Mouse (Mus musculus): Measurements from ENCODE around the gene Zfp326.
A peak's percentile ranks its signal among the peaks of the same experiment; 100 is the strongest.
"Not testable (repeated sequence)": the region's sequence is repeated elsewhere in the genome, so short reads cannot be mapped to it uniquely, and the experiment has no call there.

The Zfp326 gene

GRCm38 (mm10) chr5:105876068-105876924 lies at the start of gene Zfp326:
Zfp326 (plus strand) TSS chr5:105876565.
- peak; percentile 94 for DNase-seq (ENCODE audit: low read depth)

- no peak for DNase-seq (ENCODE audit: low read depth)
These were observed 49.4 kb upstream of the Zfp326 start for GRCm38 (mm10) chr5:105826916-105827510.

DNA sequence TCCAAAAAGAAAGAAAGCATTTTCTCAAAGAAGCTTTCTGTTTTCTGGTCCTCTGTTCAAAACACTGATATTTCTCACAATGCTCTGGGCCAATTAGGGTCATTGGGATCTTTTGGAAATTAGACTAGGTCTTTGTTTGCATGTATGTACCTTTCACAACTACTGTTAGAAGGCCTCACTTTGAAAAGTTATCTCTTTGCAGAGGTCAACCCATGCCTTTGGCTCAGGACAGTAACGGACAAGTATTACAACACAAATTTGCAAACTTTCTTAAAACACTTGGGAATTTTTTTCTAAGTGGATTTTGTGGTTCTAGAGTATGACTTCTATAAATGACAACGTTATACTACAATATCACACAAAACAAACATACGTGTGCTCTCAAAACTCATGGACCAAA lies 48.3 kb upstream of the Zfp326 start:
- no peak for DNase-seq (ENCODE audit: low read depth)

DNA sequence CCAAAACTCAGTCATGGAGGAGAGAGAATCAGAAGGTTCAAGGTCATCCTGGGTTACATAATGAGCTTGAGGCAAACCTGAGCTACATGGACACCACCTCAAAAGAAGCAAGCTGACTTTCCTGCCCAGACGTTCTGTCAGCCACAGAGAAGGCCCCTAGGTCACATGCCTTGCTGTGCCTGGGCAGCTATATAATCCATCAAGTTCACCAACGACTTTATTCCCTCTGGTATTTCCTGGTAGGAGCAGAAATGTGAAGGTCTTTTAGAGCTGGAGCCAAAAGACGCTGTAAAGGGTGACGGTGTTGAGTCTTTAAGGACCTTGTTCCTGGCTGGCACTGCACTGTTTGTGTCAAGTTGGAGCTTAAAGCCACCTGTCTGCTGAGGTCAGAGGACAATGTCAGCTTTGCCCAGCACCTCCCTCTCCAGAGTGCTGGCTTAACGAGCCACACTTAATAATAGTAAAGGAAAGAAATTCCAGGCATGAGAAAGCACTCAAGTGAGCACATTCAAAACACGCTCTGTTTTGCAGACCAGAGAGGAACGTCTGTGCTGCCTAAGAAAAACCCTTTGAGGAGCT lies 47.3 kb upstream of the Zfp326 start:
- no peak for DNase-seq (ENCODE audit: low read depth)

GRCm38 (mm10) chr5:105832140-105832539 lies 44.2 kb upstream of the Zfp326 start:
- DNase-seq (ENCODE audit: low read depth), result no peak

DNA sequence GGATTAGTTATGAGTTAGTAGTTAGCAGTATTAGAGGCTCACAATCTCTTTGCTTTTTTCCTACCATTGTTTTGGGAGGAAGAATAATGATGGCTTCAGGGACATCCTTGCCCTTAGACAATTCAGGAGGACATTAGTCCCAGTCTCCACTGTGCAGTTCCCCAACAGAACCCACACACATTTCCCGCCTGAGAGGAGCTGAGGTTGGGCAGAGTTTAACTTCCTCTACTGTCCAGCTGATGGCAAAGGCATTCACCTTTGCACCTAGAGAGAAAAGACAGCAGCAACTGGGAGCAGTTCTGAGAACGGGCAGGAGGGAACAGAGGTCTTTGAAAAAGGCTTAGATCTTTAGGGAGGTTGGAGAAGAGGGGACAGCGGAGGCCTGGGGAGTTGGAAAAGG lies 42.4 kb upstream of the Zfp326 start:
- no peak for DNase-seq (ENCODE audit: low read depth)

- DNase-seq (ENCODE audit: low read depth), result no peak
These were observed 40.4 kb upstream of the Zfp326 start for GRCm38 (mm10) chr5:105836006-105836405.

DNA sequence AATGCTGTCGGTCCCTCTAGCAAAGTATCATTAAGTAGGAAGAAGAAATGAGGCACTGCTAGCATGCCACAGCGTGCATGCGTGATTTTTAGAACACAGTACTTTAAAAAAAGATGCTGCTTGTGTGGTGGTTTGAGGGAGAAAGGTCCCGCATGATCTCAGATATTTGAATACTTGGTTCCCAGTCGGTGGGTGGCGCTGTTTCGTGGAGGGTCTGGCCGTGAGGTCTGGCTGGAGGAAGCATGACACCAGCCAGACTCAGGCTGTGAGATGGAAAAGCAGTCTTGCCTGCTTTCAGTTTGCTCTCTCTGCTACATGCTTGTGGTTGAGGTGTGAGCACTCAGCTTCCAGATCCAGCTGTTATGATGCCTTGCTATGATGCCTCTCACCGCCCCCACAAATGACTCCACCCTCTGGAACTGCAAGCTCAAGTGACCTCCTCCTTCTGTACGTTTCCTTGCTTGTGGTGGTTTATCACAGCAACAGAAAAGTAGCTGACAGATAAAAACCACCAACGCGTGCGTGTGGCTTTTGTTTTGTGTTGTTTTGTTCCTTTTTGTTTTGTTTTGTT lies 36.5 kb upstream of the Zfp326 start:
- DNase-seq (ENCODE audit: low read depth), result peak; percentile 82

GRCm38 (mm10) chr5:105844044-105844753 lies 32.2 kb upstream of the Zfp326 start:
- DNase-seq (ENCODE audit: low read depth), result peak; percentile 34

DNA sequence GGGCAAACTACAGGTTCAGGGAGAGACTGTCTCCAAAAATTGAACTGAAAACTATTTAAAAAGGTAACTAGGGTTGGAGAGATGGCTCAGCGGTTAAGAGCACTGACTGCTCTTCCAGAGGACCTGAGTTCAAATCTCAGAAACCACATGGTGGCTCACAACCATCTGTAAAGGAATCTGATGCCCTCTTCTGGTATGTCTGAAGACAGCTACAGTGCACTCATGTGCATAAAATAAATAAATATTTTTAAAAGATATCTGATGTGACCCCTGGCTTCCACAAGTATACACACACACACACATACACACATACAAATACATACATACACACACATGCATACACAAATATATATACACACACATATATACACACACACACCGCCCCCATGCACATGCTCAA lies 31.3 kb upstream of the Zfp326 start:
- no peak for DNase-seq (ENCODE audit: low read depth)

- DNase-seq (ENCODE audit: low read depth), result no peak
These were observed 28.6 kb upstream of the Zfp326 start for GRCm38 (mm10) chr5:105847726-105848125.

- DNase-seq (ENCODE audit: low read depth), result no peak
These were observed 27.1 kb upstream of the Zfp326 start for GRCm38 (mm10) chr5:105849222-105849621.

DNA sequence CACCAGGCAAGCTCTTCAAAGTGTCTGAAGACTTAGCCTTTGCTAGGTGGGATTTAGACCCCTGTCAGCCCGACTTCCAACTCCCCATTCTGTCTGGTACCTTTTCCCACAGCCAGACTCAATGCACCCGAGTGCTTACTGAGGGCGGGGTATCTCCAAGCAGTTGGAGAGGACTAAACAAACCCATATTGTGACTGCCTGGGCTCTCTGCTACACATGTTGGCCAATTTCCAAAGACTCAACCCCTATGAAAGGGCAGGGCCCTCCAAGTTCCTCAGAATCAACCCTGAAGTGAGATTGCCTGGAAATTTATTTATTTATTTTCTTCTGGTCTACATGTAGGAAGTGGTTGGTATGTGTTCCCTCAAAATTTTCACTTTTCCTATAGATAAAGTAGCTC lies 26.7 kb upstream of the Zfp326 start:
- no peak for DNase-seq (ENCODE audit: low read depth)

- DNase-seq (ENCODE audit: low read depth), result no peak
These were observed 23.1 kb upstream of the Zfp326 start for GRCm38 (mm10) chr5:105853271-105853670.

- DNase-seq (ENCODE audit: low read depth), result no peak
These were observed 18.9 kb upstream of the Zfp326 start for GRCm38 (mm10) chr5:105857486-105857885.

GRCm38 (mm10) chr5:105858754-105859694 lies 17.3 kb upstream of the Zfp326 start:
- DNase-seq (ENCODE audit: low read depth), result peak; percentile 37

DNA sequence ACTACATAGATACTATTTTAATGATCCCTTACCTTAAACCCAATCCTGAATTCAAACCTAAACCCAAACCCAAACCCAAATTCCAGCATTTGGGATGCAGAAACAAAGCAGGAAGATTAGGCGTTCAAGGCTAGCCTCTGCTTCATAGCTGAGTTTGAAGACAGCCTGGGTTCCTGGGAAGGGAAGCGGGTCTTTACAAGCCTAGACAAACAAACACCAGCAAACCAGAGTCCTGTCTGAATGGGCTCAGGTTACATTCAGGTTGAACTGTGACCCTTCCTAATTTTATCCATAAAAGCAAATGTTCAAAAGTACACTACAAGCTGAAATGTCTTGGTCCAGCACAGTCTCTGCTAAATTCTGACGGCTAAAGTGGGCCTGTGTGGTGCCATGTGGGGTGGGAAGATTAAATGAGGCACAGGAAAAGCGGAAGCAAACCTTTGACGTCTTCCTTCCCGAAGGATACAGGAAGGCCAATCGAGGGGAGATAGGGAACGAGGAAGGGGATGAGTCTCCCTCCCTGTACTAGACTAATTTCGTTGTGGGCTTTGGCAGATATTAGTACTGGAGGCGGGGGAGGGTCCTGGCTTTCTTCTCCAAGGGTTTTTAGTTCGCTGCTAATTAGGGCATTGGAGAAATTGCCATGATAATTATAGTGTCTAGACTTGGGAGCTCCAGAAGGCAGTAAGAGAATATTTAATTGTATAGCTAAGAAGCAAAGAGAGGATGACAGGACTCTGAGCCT lies 16.5 kb upstream of the Zfp326 start:
- DNase-seq (ENCODE audit: low read depth), result no peak

GRCm38 (mm10) chr5:105860461-105860835 lies 15.9 kb upstream of the Zfp326 start:
- DNase-seq (ENCODE audit: low read depth), result no peak

- DNase-seq (ENCODE audit: low read depth), result no peak
These were observed 14.7 kb upstream of the Zfp326 start for GRCm38 (mm10) chr5:105861616-105862015.

- not testable (repeated sequence) for DNase-seq (ENCODE audit: low read depth)
These were observed 11.2 kb upstream of the Zfp326 start for GRCm38 (mm10) chr5:105865110-105865628.

Measured in induced T-regulatory cell, adult 2 months (primary cell).